Mouse (Mus musculus) G1E (cell line): ENCODE data around the gene Decr2. TPM values are rescaled to one million over a fixed set of nuclear protein-coding genes. Genes with fewer than 3 reads are reported as not detected.
"Not testable (repeated sequence)": the region's sequence is repeated elsewhere in the genome, so short reads cannot be mapped to it uniquely, and the experiment has no call there.

ENCODE experiments used
- ATAC-seq: 2 replicates; pipeline ENCODE4 v1.8.0; 2016; ENCODE audit warnings: mild to moderate bottlenecking; ENCODE audit not compliant: insufficient number of reproducible peaks, poor library complexity, low FRiP score, severe bottlenecking; ENCODE audit errors: extremely low read depth
- DNase-seq: peaks from one replicate; pipeline ENCODE4 v3.0.0; 2012; ENCODE audit warnings: low spot score
- H3K27me3 ChIP-seq: 2 replicates; pipeline ENCODE4 v1.6.1; 2012; ENCODE audit warnings: mild to moderate bottlenecking, low read length, inconsistent platforms; ENCODE audit not compliant: insufficient read depth
- H3K36me3 ChIP-seq: replicated peaks from 2 replicates; pipeline ENCODE3; 2012; ENCODE audit warnings: mild to moderate bottlenecking, inconsistent platforms
- H3K4me1 ChIP-seq: 2 replicates; pipeline ENCODE4 v1.6.1; 2012; ENCODE audit warnings: low read depth, low read length, inconsistent platforms, mixed read lengths; ENCODE audit not compliant: insufficient read depth
- H3K4me3 ChIP-seq: 2 replicates; pipeline ENCODE4 v1.5.1; 2012; ENCODE audit warnings: low read depth, mild to moderate bottlenecking, inconsistent platforms, low read length, moderate library complexity, mixed read lengths
- H3K9me3 ChIP-seq: replicated peaks from 2 replicates; pipeline ENCODE4 v1.6.1; 2012; ENCODE audit warnings: inconsistent platforms
- CTCF ChIP-seq: IDR thresholded peaks from 2 replicates; pipeline ENCODE4 v1.5.1; 2012; ENCODE audit warnings: low read depth, low read length, inconsistent platforms, mixed read lengths
- GATA1 ChIP-seq: IDR thresholded peaks from 2 replicates; pipeline ENCODE4 v1.6.1; 2012; ENCODE audit warnings: borderline replicate concordance, low read length, inconsistent platforms, mixed read lengths
- GATA2 ChIP-seq: IDR thresholded peaks from 2 replicates; pipeline ENCODE4 v1.6.1; 2012; ENCODE audit warnings: low read depth, low read length, inconsistent platforms, borderline replicate concordance
- POLR2AphosphoS5 ChIP-seq: IDR thresholded peaks from 2 replicates; pipeline ENCODE4 v1.6.1; 2012; ENCODE audit warnings: low read depth, low read length, inconsistent platforms; ENCODE audit not compliant: insufficient replicate concordance
- TAL1 ChIP-seq: conservative IDR thresholded peaks from 2 replicates; pipeline ENCODE4 v1.6.1; 2012; ENCODE audit warnings: low read depth, low read length, inconsistent platforms, mixed read lengths
- polyA plus RNA-seq: library from polyadenylated mRNA; stranded (reverse); fragments of >175 nt; gene quantifications from 2 replicates; pipeline ENCODE4 v1.2.3, GENCODE M21; 2012
- total RNA-seq, 2 experiments: library from RNA; stranded (forward) in 1 of 2; stranded (reverse) in 1 of 2; fragments of 200-1000 nt in 1 of 2; fragments of >200 nt in 1 of 2; fragmentation: Nextera tagmentation in 1 of 2; gene quantifications; 2 replicates each; pipeline ENCODE4 v1.2.3; 2014 to 2017

The Decr2 gene
- total and polyA plus RNA-seq, 3 experiments: 0.34 to 7.6 (median 6.4) TPM

GRCm38 (mm10) chr17:26113181-26113948, 23.2 kb upstream of the Decr2 start, which contains the start of gene Tmem8:
Gene Tmem8, plus strand, starts transcription at chr17:26113299.
- H3K9me3 ChIP-seq: no peaks in the 10 kb centered on the region
- TF ChIP-seq POLR2AphosphoS5 (no peak), CTCF (no peak), GATA1 (no peak), GATA2 (no peak), TAL1 (no peak)
- DNase-seq (peak; percentile 78), ATAC-seq (no peak)
- H3K4me3 ChIP-seq: peak within 1 kb of the TSS; percentile 84
- H3K4me1 ChIP-seq: peaks cover 32% of the 10 kb centered on the region
- H3K27me3 ChIP-seq: peaks cover 53% of the 10 kb centered on the region
- peaks cover 8% of the 10 kb centered on the region for H3K36me3 ChIP-seq

GRCm38 (mm10) chr17:26112751-26113150, 22.6 kb upstream of the Decr2 start:
- DNase-seq (no peak), ATAC-seq (no peak)
- peak overlapping the region; percentile 84 for H3K4me3 ChIP-seq
- H3K36me3 ChIP-seq: peaks cover 7% of the 10 kb centered on the region
- TF ChIP-seq GATA2: no peak
- no peak for TF ChIP-seq GATA1
- no peaks in the 10 kb centered on the region for H3K9me3 ChIP-seq
- H3K4me1 ChIP-seq: peaks cover 32% of the 10 kb centered on the region
- H3K27me3 ChIP-seq: peaks cover 53% of the 10 kb centered on the region

GRCm38 (mm10) chr17:26111722-26112121, 21.6 kb upstream of the Decr2 start:
- H3K4me3 ChIP-seq: no peak overlapping the region
- no peak for DNase-seq
- H3K27me3 ChIP-seq: peaks cover 48% of the 10 kb centered on the region
- TF ChIP-seq TAL1 (no peak), CTCF (no peak), GATA2 (no peak), GATA1 (no peak), POLR2AphosphoS5 (no peak)
- no peaks in the 10 kb centered on the region for H3K9me3 ChIP-seq
- H3K36me3 ChIP-seq: no peaks in the 10 kb centered on the region
- no peak for ATAC-seq
- H3K4me1 ChIP-seq: peaks cover 31% of the 10 kb centered on the region

- peaks cover 49% of the 10 kb centered on the region for H3K27me3 ChIP-seq
Measured at GRCm38 (mm10) chr17:26111024-26111423, 20.9 kb upstream of the Decr2 start.

GRCm38 (mm10) chr17:26110156-26110555, 20.0 kb upstream of the Decr2 start:
- no peak for DNase-seq

More at GRCm38 (mm10) chr17:26111024-26111423, 20.9 kb upstream of the Decr2 start:
- no peaks in the 10 kb centered on the region for H3K36me3 ChIP-seq
- DNase-seq (no peak), ATAC-seq (no peak)
- no peak for TF ChIP-seq POLR2AphosphoS5
- TF ChIP-seq CTCF: no peak
- TF ChIP-seq GATA1: no peak
- TF ChIP-seq GATA2: no peak
- TF ChIP-seq TAL1: no peak
- no peaks in the 10 kb centered on the region for H3K9me3 ChIP-seq
- H3K4me1 ChIP-seq: peaks cover 29% of the 10 kb centered on the region
- no peak overlapping the region for H3K4me3 ChIP-seq

GRCm38 (mm10) chr17:26105619-26106018, 15.5 kb upstream of the Decr2 start:
- Histone ChIP-seq H3K4me3 (no peak overlapping the region), H3K36me3 (no peaks in the 10 kb centered on the region), H3K27me3 (peaks cover 19% of the 10 kb centered on the region), H3K9me3 (no peaks in the 10 kb centered on the region), H3K4me1 (peaks cover 9% of the 10 kb centered on the region)
- ATAC-seq: no peak
- no peak for DNase-seq
- TF ChIP-seq POLR2AphosphoS5 (no peak), TAL1 (no peak), GATA2 (no peak)

More at GRCm38 (mm10) chr17:26110156-26110555, 20.0 kb upstream of the Decr2 start:
- no peak for ATAC-seq
- Histone ChIP-seq H3K27me3 (peaks cover 46% of the 10 kb centered on the region), H3K4me3 (no peak overlapping the region), H3K9me3 (no peaks in the 10 kb centered on the region), H3K36me3 (no peaks in the 10 kb centered on the region), H3K4me1 (peaks cover 34% of the 10 kb centered on the region)
- no peak for TF ChIP-seq GATA2
- TF ChIP-seq TAL1: no peak
- no peak for TF ChIP-seq CTCF
- no peak for TF ChIP-seq POLR2AphosphoS5
- TF ChIP-seq GATA1: no peak

GRCm38 (mm10) chr17:26101478-26101877, 11.3 kb upstream of the Decr2 start:
- TF ChIP-seq CTCF (no peak), GATA1 (no peak), TAL1 (no peak), POLR2AphosphoS5 (no peak), GATA2 (no peak)
- no peak for DNase-seq

GRCm38 (mm10) chr17:26100166-26100565, 10.0 kb upstream of the Decr2 start:
- Histone ChIP-seq H3K4me3 (no peak overlapping the region), H3K27me3 (peaks cover 2% of the 10 kb centered on the region), H3K4me1 (peaks cover 10% of the 10 kb centered on the region), H3K9me3 (no peaks in the 10 kb centered on the region), H3K36me3 (no peaks in the 10 kb centered on the region)
- DNase-seq (no peak), ATAC-seq (no peak)
- TF ChIP-seq POLR2AphosphoS5 (no peak), TAL1 (no peak), CTCF (no peak), GATA1 (no peak), GATA2 (no peak)

More at GRCm38 (mm10) chr17:26101478-26101877, 11.3 kb upstream of the Decr2 start:
- no peak overlapping the region; the same call in 1 of the 2 replicates for H3K4me3 ChIP-seq
- no peak for ATAC-seq
- H3K4me1 ChIP-seq: peaks cover 10% of the 10 kb centered on the region
- peaks cover 11% of the 10 kb centered on the region for H3K27me3 ChIP-seq
- no peaks in the 10 kb centered on the region for H3K36me3 ChIP-seq
- no peaks in the 10 kb centered on the region for H3K9me3 ChIP-seq

- not testable (repeated sequence) for H3K36me3 ChIP-seq, H3K9me3 ChIP-seq, DNase-seq, H3K27me3 ChIP-seq, ATAC-seq, H3K4me3 ChIP-seq
- H3K4me1 ChIP-seq: peaks cover 17% of the 10 kb centered on the region
Measured at GRCm38 (mm10) chr17:26099316-26099715, 9.2 kb upstream of the Decr2 start.
